Mouse (Mus musculus) inflammation-experienced regulatory T-cells, adult 6 months (primary cell): Measurements from ENCODE around the gene Adamts13. TPM values are rescaled to one million over a fixed set of nuclear protein-coding genes. Genes with fewer than 3 reads are reported as not detected.

Source experiments
- ATAC-seq: one replicate; pipeline ENCODE4 v1.8.0; 2017
- polyA plus RNA-seq, 3 experiments: library from polyadenylated mRNA; unstranded; fragments of 100-300 nt; shearing (Covaris generic); gene quantifications; one replicate each; pipeline ENCODE4 v1.2.1; 2017

The Adamts13 gene
- polyA plus RNA-seq, 3 experiments from 2014 or later: not detected

DNA sequence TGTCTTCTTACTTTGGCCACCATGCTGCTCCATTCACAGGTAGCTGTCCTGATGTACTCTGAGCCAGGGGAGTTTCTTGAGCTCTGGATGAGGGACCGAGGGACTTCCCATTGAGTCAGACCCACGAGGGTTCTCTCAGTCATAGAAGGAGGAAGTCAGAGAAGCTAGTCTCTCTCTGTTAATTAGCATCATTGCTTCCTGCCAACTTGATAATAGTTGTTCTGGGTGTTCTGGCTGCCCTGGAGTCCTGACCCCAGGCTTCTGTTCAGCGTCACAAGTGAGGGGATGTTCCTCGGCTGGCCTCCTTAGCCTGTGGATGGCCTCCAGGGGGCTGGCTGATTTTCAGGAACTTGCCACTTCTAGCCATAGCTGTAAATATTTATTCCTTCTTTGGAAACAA, 744 bp downstream of the Adamts13 start:
- no peak for ATAC-seq

DNA sequence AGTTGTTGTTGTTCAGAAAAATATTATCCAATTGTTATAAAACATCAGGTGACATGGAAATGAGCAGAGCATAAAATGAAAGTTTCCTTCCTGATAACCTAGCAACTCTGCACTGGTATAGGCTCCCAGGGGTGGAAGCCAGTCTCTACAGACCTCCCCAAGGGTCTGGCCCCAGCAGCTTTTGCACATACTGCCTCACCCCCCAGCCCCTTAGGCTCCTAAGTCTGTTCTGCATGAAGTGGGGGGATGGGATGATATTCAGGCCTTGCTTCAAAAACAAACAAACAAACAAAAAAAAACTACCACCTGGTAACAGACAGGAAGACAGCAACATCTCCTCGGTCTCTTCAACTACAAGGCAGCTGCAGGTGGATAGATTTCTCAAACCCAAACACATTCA, 7.1 kb downstream of the Adamts13 start:
- no peak for ATAC-seq

DNA sequence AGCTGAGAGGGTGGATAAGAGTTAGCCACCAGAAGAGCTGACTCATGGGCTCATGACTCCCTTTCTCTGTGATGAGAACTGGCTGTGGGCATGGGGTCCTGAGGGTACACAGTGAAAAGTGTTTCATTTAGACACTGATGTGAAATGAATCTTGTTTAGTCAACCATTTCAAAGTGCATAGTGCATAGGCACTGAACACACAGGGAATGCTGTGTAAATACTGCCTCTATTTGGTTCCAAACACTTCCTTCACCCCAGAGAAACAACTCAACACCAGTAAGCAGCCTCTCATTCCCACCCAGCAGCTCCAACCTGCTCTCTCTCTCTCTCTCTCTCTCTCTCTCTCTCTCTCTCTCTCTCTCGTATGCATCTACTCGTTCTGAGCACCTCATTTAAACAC, 11.0 kb downstream of the Adamts13 start:
- ATAC-seq: no peak

DNA sequence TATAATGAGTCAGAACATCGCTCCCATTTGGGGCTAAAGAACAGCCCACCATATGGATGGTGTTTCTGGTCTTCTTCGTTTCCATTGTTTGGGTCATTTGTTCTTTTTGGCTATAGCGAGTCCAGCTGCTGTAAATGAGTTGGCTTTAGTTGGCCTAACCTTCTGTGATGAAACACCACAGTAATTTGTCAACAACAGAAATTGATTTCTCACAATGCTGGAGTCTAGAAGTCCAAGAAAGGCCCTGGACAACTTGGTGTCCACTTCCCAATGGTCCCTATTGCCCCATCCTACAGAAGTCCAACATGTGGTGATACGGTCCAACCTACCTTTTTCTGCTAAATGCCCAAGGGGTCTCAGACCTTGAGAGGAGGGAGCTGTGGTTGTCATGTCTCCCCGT, 11.4 kb downstream of the Adamts13 start:
- ATAC-seq: no peak

DNA sequence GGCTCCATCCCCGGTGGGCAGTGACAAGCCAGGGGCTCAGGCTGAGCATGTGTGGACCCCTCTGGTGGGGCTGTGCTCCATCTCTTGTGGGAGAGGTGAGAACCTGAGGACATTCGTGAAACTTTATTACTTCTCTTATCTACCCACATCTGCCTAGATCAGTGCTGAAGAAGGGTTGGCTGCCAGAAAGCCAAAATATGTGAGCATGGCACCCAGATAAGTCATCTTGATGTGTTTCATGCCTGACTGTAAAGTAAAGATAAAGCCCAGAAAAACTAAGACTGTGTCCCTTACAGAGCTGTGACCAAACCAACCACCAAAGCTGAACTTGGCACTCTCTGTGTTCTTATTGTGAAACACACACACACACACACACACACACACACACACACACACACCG, 20.7 kb downstream of the Adamts13 start:
- ATAC-seq: no peak

DNA sequence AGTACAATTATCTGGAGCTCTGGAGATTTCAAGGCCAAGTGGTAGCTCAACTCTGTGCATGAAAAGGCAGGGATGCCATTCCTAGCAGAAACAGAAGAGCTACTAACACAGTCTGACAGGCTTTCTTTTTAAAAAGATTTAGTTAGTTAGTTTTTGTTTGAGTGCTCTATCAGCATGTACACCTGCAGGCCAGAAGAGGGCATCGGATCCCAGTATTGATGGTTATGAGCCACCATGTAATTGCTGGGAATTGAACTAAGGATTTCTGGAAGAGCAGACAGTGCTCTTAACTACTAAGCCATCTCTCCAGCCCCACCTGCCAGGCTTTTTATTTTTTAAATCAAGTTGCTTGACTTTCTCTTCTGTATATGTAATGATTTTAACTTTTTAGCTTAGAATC, 24.3 kb downstream of the Adamts13 start:
- ATAC-seq: no peak

DNA sequence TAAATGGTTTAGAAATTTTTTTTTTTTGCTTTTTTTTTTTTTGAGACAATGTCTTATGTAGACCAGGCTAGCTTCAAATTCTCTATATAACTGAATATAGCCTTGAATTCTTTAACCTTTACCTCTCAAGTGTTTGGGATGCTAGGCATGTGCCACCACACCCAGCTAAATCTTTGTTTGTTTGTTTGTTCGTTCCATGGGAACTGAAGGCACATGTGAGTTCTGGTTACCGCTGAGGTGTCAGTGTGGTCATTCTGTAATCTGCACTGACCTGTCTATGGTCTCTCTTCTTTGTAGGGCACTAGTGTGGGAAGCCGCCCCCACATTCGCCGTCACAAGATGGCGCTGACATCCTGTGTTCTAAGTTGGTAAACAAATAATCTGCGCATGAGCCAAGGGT, 24.8 kb downstream of the Adamts13 start:
- no peak for ATAC-seq

DNA sequence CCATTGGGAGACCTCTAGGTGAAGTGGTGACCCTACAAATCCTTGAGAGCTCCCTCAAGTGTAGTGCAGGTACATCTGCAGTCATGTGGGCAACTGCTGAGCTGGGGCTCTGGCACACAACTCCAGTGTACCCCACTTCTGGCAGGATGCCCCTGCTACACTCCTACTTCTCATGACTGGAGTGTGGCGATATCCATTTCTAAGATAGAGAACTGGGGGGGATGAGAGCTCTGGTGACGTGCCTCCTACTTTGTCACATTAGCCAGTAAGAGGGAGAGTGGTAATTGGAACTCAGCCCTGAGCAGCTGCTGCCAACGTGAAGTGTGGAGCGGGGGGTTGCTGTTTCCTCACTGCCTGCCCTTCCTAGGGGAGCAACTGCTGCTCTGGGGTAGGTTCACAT, 33.0 kb downstream of the Adamts13 start:
- no peak for ATAC-seq

DNA sequence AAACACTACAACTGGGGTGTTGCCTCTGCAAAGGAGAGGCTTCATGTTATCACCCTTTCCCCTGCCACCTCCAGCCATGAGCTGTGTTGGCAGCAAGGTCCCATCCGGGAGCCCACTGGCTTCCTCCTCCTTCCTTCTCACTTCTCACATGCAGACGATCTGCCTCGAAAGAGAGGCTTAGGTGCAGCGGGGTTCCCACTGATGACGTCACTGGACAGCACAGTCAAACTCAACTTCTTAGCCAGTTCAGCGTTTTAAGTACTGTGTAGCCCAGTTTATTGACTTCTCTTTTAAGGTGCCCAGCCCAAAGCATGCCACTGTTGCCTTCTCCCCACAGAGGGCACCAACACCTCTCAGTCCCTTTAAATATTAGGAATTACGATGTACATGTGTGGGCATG, 34.5 kb downstream of the Adamts13 start:
- no peak for ATAC-seq

DNA sequence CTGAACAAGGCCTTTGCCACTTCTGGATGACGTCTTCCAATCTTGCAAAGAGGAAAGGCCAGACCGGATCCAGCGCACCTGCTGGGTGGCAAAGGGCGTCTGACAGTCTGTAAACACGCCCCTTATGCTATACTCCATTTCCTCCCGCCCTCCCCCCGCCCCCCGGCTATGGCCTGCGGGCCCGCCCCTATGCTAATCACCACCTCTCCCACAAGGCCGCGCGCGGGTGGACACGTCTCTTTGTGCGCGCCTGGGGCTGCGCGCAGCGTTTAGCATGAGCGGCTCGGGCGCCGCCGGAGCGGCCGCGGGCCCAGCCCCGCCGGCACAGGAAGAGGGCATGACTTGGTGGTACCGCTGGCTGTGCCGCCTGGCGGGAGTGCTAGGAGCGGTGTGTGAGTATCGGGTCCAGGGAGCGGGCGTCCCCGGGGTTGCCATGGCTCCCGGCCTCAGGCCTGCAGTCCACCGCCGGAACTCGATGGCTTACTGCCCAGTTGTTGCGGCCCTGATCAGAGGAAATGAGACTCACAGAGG, 36.6 kb downstream of the Adamts13 start, which contains the start of gene Cacfd1:
Cacfd1 (plus strand) TSS at position 213 of the 531 bp plus-strand sequence.
- peak; percentile 91 for ATAC-seq

DNA sequence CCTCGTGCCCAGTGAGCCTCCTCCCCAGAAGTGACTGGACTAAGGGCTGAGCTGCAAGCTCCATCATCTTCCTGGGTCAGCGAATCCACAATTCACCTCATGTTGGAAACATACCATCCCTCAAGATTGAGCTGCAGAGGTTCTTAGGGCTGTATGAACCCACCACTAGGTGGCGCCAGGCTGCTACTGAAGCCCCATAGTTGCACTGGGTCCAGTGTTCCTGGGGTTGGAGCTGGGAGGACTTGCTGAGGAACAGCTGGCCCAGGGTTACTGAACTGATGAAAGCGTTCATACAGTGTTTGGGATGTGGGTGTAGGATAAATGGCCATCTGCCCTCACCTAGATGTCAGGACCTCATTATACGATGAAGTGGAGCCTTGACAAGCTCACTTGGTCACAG, 44.6 kb downstream of the Adamts13 start:
- ATAC-seq: no peak

DNA sequence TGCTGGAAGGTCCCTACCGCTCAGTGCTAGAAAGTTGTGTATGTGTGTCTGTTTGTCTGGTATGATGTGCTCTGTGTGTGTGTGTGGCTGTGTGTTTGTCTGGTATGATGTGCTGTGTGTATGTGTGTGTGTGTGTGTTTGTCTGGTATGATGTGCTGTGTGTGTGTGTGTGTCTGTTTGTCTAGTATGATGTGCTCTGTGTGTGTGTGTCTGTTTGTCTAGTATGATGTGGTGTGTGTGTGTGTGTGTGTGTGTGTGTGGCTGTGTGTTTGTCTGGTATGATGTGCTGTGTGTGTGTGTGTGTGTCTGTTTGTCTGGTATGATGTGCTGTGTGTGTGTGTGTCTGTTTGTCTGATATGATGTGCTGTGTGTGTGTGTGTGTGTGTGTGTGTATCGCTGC, 46.3 kb downstream of the Adamts13 start:
- ATAC-seq: no peak

DNA sequence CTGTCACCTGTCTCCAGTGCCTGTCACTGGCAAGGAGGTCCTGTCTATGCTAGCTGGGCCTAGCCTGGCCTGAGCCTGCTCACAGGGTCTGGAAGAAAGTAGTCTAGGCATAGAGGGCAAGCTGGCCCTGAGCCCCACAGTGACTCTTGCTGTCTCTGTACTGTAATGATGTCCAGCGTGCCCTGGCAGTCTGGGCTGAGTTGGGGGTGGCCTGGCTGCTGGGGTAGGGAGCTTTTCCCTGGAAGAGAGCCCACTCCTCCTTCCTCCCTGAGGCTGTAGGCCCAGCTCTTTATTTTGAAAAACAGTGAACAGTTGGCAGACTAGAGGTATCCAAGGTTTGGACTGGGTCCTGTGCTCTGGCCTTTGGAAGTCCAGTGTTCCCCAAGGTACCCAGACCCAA, 47.9 kb downstream of the Adamts13 start:
- ATAC-seq: no peak

DNA sequence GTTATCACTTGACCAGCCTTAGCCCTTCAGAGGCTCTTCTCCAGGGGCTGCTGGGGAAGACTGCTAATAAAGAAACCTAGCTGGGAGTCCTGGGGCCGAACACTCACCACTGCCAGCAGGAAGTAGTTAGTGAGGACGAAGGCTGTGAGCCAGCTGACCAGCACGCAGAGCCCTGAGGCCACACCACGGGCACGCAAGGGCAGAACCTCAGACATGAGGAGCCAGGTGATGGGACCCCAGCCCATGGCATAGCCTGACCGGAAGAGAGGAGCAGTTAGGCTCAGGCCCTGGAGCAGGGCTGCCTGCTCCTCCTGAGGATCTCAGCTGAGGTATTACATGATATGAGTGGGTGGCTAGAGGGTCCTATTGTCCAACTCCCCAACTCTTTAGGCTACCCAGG, 49.4 kb downstream of the Adamts13 start:
- no peak for ATAC-seq

DNA sequence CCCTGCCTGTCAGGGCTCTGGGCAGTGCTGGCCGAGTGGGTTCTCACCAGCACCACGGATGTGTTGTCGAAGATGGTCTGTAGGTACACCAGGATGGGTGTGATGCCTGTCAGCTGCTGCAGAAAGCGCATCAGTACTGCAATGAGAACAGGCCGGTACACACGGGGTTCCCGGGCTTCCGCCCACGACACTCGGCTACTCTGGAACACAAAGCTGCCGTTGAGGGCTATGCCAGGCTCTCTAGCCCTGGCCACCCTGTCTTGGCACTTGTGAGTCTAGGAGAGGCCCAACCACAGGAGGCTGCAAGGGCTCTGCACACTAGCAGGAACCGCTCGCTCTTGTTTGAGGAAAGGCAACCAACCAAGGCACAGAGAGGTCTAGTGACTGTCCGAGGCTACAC, 50.9 kb downstream of the Adamts13 start:
- no peak for ATAC-seq

DNA sequence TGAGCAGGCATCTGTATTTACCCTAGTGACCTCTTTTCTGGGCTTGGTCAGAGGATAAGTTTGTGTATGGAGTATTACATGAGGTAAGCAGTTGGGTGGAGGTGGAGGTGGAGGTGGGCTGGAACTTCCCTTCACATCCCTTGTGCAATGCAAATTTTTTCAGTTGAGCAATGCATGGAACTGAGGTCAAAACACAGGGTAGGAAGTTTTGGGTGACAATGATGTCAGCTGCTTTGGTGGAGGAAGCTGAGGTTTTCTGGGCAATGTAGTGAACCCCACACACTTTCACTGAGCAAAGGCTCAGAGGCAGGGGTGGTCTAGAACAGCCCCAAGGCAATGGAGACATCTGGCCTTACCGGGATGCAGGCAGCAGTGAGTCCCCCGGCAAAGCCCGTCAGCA, 52.3 kb downstream of the Adamts13 start:
- ATAC-seq: no peak

DNA sequence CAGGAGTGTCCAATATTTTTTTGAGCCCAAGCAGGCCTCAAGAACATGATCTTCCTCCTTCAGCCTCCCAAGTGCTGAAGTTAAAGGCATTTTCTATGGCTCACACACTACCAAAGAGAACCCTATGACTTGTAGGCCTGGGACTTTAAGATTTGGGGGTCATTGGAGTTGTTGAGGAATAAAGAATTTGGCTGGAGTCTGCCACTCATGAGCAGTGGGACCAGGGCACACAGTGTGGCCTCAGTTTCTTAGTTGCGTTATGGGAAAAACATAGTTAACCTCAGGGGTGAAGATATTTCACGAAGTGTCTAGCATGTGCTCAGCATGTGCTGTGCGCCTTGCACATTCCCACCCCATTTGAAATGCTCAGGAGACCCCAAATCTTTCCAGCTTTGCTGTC, 53.1 kb downstream of the Adamts13 start:
- no peak for ATAC-seq

DNA sequence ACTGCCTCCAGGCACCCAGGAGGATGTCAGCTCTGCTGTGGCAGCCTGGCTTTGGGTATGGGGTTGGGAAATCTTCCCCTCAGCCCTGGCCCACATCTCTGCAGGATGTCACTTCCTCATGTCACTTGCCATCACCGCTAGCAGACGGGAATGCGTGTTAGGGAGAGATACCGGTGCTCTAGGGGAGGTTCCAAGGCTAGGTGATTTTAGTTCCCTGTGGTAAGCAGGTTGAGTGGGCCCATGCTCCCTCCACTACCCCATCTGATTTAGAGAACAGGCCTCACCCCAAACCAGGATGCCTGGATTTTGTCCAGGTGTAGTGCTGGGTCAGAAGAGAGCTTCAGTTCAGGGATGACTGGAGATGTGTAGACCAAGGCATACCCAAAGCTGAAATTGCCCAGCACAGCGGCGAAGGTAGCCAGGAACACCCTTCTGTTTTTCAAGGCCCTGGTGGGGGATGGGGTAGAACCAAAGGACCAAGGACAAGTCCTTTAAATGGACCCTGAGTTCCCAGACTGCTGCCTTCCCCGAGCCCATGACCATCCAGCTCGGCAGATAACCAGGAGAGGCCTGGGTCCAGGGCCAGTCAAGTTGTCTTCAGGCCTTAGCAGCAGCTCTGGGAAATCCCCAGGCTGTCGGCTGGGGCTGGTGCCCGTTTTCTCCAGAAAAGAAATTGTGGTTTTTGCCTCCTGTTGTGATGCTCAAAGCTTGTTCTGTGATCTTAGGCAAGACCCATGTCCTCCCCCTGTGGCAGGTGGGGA, 53.8 kb downstream of the Adamts13 start:
- no peak for ATAC-seq

DNA sequence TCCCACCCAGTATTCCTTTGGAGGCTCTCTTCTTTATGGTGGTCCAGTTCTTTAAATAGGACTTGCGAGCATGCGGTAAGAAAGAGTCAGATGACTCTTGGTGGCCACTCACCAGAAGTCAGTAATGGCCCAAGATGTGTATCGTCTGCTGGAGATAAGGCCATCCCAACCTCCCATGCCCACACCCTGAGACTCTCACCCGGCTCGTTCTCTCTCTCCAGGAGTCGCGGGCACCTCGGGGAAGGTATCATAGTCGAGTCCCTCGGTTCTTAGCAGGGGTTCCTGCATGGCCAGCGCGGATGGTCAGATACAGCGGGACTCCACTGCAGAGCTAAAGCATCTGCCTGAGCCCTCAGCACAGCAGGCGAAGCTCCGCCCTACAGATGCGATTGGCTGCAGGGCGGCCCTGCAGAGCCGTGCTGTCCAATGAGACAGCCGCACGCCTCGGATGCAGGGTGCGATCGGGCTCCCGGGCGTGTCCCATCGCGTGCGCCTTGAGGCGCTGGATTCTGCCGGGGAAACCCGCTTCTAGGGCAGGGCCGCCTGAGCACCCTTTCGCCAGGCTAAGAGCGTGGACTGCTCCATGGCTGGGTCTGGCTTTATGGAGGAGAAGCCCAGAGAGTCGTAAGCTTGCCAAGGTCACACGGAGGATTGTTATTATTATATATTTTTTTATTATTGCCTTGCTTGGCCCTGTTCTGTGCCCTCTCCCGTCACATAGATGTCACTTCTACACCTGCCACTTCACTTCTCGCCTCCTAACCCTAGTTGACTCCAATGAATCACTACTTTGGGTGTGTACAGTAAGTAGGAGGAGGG, 54.6 kb downstream of the Adamts13 start, which contains the start of gene Slc2a6:
Slc2a6 (minus strand) TSS at position 381 of the 819 bp plus-strand sequence.
- peak; percentile 100 for ATAC-seq

DNA sequence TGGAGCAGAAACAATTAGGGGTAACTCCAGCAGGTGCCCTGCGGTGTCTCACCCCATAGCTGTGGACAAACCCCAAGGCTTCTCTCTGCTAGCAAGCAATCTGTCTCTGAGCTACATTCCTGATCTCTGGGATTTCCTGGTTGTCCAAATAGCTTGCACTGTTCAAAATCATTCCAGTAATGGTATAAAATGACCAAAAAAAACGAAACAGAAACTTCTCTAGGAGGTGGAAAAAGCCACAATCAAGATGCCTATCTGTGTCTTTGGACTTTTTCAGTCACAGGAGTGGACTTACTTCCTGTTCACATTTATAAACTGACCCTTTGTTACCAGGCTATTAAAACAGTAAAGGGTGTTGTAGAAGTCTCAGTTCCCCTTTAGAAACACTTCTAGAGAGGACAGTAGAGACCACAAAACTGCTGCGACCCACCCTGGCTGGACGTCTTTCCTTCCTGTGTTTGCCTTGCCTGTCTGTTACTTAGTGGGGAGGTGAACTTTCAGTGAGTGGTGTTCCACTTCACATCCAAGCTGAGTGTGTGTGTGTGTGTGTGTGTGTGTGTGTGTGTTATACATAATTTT, 55.3 kb downstream of the Adamts13 start:
- no peak for ATAC-seq

DNA sequence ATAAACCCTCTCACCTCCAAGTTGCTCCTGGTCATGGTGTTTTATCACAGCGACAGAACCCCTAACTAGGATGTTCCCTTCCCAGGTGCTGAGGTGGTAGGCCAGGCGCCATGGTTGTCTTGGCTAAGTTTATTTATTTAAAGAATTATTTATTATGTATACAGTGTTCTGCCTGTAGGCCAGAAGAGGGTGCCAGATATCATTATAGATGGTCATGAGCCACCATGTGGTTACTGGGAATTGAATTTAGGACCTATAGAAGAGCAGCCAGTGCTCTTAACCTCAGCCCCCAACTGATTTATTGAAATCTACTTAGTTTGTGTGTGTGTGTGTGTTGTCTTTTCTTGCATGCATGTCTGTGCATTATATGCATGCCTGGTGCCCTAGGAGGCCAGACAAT, 59.1 kb downstream of the Adamts13 start:
- no peak for ATAC-seq

DNA sequence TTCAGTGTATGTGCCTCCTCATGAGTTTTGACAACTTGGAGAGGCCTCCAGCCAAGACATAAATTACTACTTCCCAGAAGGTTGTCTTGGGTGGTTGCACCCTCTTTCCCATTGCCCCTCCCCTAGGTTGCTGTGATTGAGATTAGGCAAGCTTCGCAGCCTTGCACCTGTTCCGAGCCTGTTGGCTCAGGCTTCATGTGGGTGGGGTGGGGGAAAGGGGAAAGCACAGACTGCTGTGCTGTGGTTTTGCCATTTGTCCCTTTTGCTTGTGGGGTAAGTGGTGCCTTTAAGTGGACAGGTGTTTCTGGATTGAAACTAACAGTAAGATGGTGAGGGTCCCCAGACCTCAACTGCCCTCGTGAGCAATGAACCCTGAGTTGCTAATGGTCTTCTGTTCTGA, 62.8 kb downstream of the Adamts13 start:
- no peak for ATAC-seq

DNA sequence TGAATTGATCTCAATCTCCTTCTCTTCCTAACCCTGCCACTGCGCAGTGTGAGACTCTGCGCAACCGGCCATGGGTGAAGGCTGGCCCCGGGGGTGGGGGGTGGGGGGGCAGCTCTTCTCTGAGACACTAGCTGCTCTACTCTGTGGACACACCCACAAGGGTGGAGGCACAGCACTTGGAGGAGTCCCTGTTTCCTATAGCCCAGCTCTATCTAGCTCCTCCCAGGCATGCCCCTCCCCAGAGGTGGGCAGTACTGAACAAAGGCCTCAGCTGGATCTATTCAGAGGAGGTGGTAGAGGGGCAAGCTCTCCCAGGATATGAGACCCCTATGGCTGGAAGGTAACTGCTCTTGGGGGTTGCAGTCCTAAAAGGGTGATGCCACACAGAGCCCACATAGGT, 63.8 kb downstream of the Adamts13 start:
- no peak for ATAC-seq
